Mouse (Mus musculus) layer of hippocampus, postnatal 25 days (tissue): ENCODE data around the gene Morf4l1. TPM values are rescaled to one million over a fixed set of nuclear protein-coding genes. Genes with fewer than 3 reads are reported as not detected.

Source experiments
- DNase-seq, 2 experiments: peaks; one replicate each; pipeline ENCODE4 v3.0.0; 2022; ENCODE audit warnings: mixed read lengths in 2 of 2, low spot score in 1 of 2; ENCODE audit errors: extremely low spot score in 1 of 2
- total RNA-seq, 2 experiments: library from RNA; stranded (reverse); gene quantifications; 2 replicates each; pipeline ENCODE4 v1.2.3; 2021

Gene Morf4l1
- total RNA-seq, result 100 to 1,000 TPM; 401 to 432 TPM

GRCm38 (mm10) chr9:90114567-90115307 lies at the start of gene Morf4l1:
Gene Morf4l1, minus strand, starts transcription at chr9:90114774.
- peak; percentile 91 to 96 for DNase-seq

- DNase-seq, result no peak
Observed at GRCm38 (mm10) chr9:90163749-90164095, 49.1 kb upstream of the Morf4l1 start.

GRCm38 (mm10) chr9:90162926-90163748 lies 48.6 kb upstream of the Morf4l1 start, which contains the start of gene Adamts7:
Gene Adamts7, plus strand, starts transcription at chr9:90163069.
- peak in 1 of 2 experiments; percentile 22 for DNase-seq

- DNase-seq, result no peak
Observed at GRCm38 (mm10) chr9:90162243-90162925, 47.8 kb upstream of the Morf4l1 start.

GRCm38 (mm10) chr9:90146869-90147268 lies 32.3 kb upstream of the Morf4l1 start:
- no peak for DNase-seq

- no peak for DNase-seq
Observed at GRCm38 (mm10) chr9:90145788-90146187, 31.2 kb upstream of the Morf4l1 start.

- no peak for DNase-seq
Observed at GRCm38 (mm10) chr9:90136678-90136965, 22.0 kb upstream of the Morf4l1 start.

GRCm38 (mm10) chr9:90135963-90136677 lies 21.5 kb upstream of the Morf4l1 start:
- DNase-seq, result no peak

- no peak for DNase-seq
Observed at GRCm38 (mm10) chr9:90135466-90135865, 20.9 kb upstream of the Morf4l1 start.

- DNase-seq, result no peak
Observed at GRCm38 (mm10) chr9:90133562-90134355, 19.2 kb upstream of the Morf4l1 start.

- no peak for DNase-seq
Observed at GRCm38 (mm10) chr9:90128636-90129201, 14.1 kb upstream of the Morf4l1 start.

- no peak for DNase-seq
Observed at GRCm38 (mm10) chr9:90127146-90127545, 12.6 kb upstream of the Morf4l1 start.

- DNase-seq, result peak; percentile 39 to 71
Observed at GRCm38 (mm10) chr9:90126260-90127010, 11.9 kb upstream of the Morf4l1 start.

- no peak for DNase-seq
Observed at GRCm38 (mm10) chr9:90125416-90126099, 11.0 kb upstream of the Morf4l1 start.

- no peak for DNase-seq
Observed at GRCm38 (mm10) chr9:90124873-90125245, 10.3 kb upstream of the Morf4l1 start.

GRCm38 (mm10) chr9:90124156-90124872 lies 9.7 kb upstream of the Morf4l1 start:
- no peak for DNase-seq

- no peak for DNase-seq
Observed at GRCm38 (mm10) chr9:90122246-90122740, 7.7 kb upstream of the Morf4l1 start.
